Mouse (Mus musculus) ES-E14 (cell line): ENCODE measurements around the gene Chst11.

Experiments used
- CHD2 ChIP-seq: IDR thresholded peaks from 2 replicates; pipeline ENCODE4 v1.6.1; 2014; ENCODE audit warnings: mild to moderate bottlenecking, low read depth, low read length, inconsistent platforms
- HCFC1 ChIP-seq: IDR thresholded peaks from 2 replicates; pipeline ENCODE4 v1.6.1; 2012; ENCODE audit warnings: low read length, inconsistent platforms, borderline replicate concordance; ENCODE audit not compliant: insufficient read depth
- MAFK ChIP-seq: IDR thresholded peaks from 2 replicates; pipeline ENCODE4 v1.6.1; 2014; ENCODE audit warnings: mild to moderate bottlenecking, low read depth, low read length, inconsistent platforms; ENCODE audit not compliant: insufficient read depth

DNA sequence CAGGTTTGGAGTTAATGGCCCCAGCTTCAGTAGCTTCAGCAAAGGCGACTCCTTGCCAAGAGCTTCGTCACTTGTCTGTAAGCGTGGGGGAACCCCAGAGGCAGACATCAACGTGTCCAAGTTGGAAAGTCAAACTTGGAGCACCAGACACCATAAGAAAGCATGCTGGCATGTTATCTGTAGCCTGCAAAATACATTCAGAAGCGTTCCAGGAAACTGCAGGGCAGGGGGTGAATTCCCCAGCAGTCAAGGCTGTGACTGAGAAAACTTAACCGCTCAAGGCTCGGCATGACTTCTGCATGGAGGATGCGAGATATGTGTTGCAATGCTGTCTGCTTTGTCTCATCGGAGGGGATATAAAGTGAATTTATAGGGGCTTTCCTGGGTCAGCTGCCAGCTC lies 98.6 kb downstream of the Chst11 start:
- TF ChIP-seq MAFK (no peak), HCFC1 (no peak), CHD2 (no peak)
